Mouse (Mus musculus): ENCODE measurements around the gene Synj2. TPM values are rescaled to one million over a fixed set of nuclear protein-coding genes. Genes with fewer than 3 reads are reported as not detected.
"Not testable (repeated sequence)": the region's sequence is repeated elsewhere in the genome, so short reads cannot be mapped to it uniquely, and the experiment has no call there.

Synj2 gene
- polyA plus RNA-seq, 1 experiment, result 3.1 TPM

- no peak for TF ChIP-seq CTCF (IDR thresholded peaks at IDR 0.05; ENCODE audit: control insufficient read depth, insufficient read depth, low read length)
- 61% methylated on average over 7 of the region's 7 CpGs for WGBS
- Histone ChIP-seq H3K4me3 (replicated peaks; ENCODE audit: control insufficient read depth, low read depth, low read length) (no peak overlapping the region), H3K4me1 (ENCODE audit: control insufficient read depth, insufficient read depth, low read length) (no peaks in the 10 kb centered on the region; the same call in 1 of the 2 replicates), H3K27ac (ENCODE audit: control insufficient read depth, insufficient read depth, low read depth, low read length, poor library complexity) (no peak overlapping the region)
Observed at GRCm38 (mm10) chr17:6020636-6021035, 79.6 kb downstream of the Synj2 start.

- not testable (repeated sequence) for H3K4me1 ChIP-seq (ENCODE audit: control insufficient read depth, insufficient read depth, low read length); H3K4me3 ChIP-seq (replicated peaks; ENCODE audit: control insufficient read depth, low read depth, low read length); H3K27ac ChIP-seq (ENCODE audit: control insufficient read depth, insufficient read depth, low read depth, low read length, poor library complexity)
- 62% methylated on average over 5 of the region's 5 CpGs for WGBS
Observed at GRCm38 (mm10) chr17:6021374-6021789, 80.3 kb downstream of the Synj2 start.

- TF ChIP-seq POLR2A (IDR thresholded peaks at IDR 0.05; ENCODE audit: borderline replicate concordance, control insufficient read depth, low read depth, low read length) (no peak), CTCF (IDR thresholded peaks at IDR 0.05; ENCODE audit: control insufficient read depth, insufficient read depth, low read length) (no peak)
- 90% methylated on average over 7 of the region's 7 CpGs for WGBS
Observed at GRCm38 (mm10) chr17:6025831-6026230, 84.8 kb downstream of the Synj2 start.

GRCm38 (mm10) chr17:6035661-6036060 is 94.6 kb downstream of the Synj2 start:
- no peak overlapping the region for H3K4me3 ChIP-seq (replicated peaks; ENCODE audit: control insufficient read depth, low read depth, low read length)
- 81% methylated on average over 8 of the region's 8 CpGs for WGBS
- no peak for TF ChIP-seq CTCF (IDR thresholded peaks at IDR 0.05; ENCODE audit: control insufficient read depth, insufficient read depth, low read length)
- TF ChIP-seq POLR2A (IDR thresholded peaks at IDR 0.05; ENCODE audit: borderline replicate concordance, control insufficient read depth, low read depth, low read length), result no peak
- H3K27ac ChIP-seq (ENCODE audit: control insufficient read depth, insufficient read depth, low read depth, low read length, poor library complexity), result no peak overlapping the region
- no peaks in the 10 kb centered on the region for H3K4me1 ChIP-seq (ENCODE audit: control insufficient read depth, insufficient read depth, low read length)

More at GRCm38 (mm10) chr17:6025831-6026230, 84.8 kb downstream of the Synj2 start:
- Histone ChIP-seq H3K4me3 (replicated peaks; ENCODE audit: control insufficient read depth, low read depth, low read length) (no peak overlapping the region), H3K4me1 (ENCODE audit: control insufficient read depth, insufficient read depth, low read length) (no peaks in the 10 kb centered on the region), H3K27ac (ENCODE audit: control insufficient read depth, insufficient read depth, low read depth, low read length, poor library complexity) (no peak overlapping the region)

GRCm38 (mm10) chr17:6036458-6036857 is 95.4 kb downstream of the Synj2 start:
- Histone ChIP-seq H3K4me1 (ENCODE audit: control insufficient read depth, insufficient read depth, low read length) (no peaks in the 10 kb centered on the region), H3K27ac (ENCODE audit: control insufficient read depth, insufficient read depth, low read depth, low read length, poor library complexity) (no peak overlapping the region), H3K4me3 (replicated peaks; ENCODE audit: control insufficient read depth, low read depth, low read length) (no peak overlapping the region)
- WGBS, result 87% methylated on average over 8 of the region's 8 CpGs
- no peak for TF ChIP-seq POLR2A (IDR thresholded peaks at IDR 0.05; ENCODE audit: borderline replicate concordance, control insufficient read depth, low read depth, low read length)
- no peak for TF ChIP-seq CTCF (IDR thresholded peaks at IDR 0.05; ENCODE audit: control insufficient read depth, insufficient read depth, low read length)

GRCm38 (mm10) chr17:6036872-6037271 is 95.8 kb downstream of the Synj2 start:
- Histone ChIP-seq H3K27ac (ENCODE audit: control insufficient read depth, insufficient read depth, low read depth, low read length, poor library complexity) (no peak overlapping the region), H3K4me1 (ENCODE audit: control insufficient read depth, insufficient read depth, low read length) (no peaks in the 10 kb centered on the region), H3K4me3 (replicated peaks; ENCODE audit: control insufficient read depth, low read depth, low read length) (no peak overlapping the region)
- TF ChIP-seq POLR2A (IDR thresholded peaks at IDR 0.05; ENCODE audit: borderline replicate concordance, control insufficient read depth, low read depth, low read length) (no peak), CTCF (IDR thresholded peaks at IDR 0.05; ENCODE audit: control insufficient read depth, insufficient read depth, low read length) (no peak)
- WGBS, result 92% methylated on average over 11 of the region's 11 CpGs

- WGBS, result 88% methylated on average over 10 of the region's 10 CpGs
- no peaks in the 10 kb centered on the region for H3K4me1 ChIP-seq (ENCODE audit: control insufficient read depth, insufficient read depth, low read length)
- TF ChIP-seq CTCF (IDR thresholded peaks at IDR 0.05; ENCODE audit: control insufficient read depth, insufficient read depth, low read length), result no peak
- no peak for TF ChIP-seq POLR2A (IDR thresholded peaks at IDR 0.05; ENCODE audit: borderline replicate concordance, control insufficient read depth, low read depth, low read length)
- H3K4me3 ChIP-seq (replicated peaks; ENCODE audit: control insufficient read depth, low read depth, low read length), result no peak overlapping the region
- no peak overlapping the region for H3K27ac ChIP-seq (ENCODE audit: control insufficient read depth, insufficient read depth, low read depth, low read length, poor library complexity)
Observed at GRCm38 (mm10) chr17:6037507-6037906, 96.4 kb downstream of the Synj2 start.

GRCm38 (mm10) chr17:6052801-6053200 is 111.7 kb downstream of the Synj2 start:
- WGBS, result 85% methylated on average over 4 of the region's 4 CpGs
- TF ChIP-seq POLR2A (IDR thresholded peaks at IDR 0.05; ENCODE audit: borderline replicate concordance, control insufficient read depth, low read depth, low read length) (no peak), CTCF (IDR thresholded peaks at IDR 0.05; ENCODE audit: control insufficient read depth, insufficient read depth, low read length) (no peak)
- Histone ChIP-seq H3K4me3 (replicated peaks; ENCODE audit: control insufficient read depth, low read depth, low read length) (no peak overlapping the region), H3K4me1 (ENCODE audit: control insufficient read depth, insufficient read depth, low read length) (no peaks in the 10 kb centered on the region), H3K27ac (ENCODE audit: control insufficient read depth, insufficient read depth, low read depth, low read length, poor library complexity) (no peak overlapping the region)

- H3K4me3 ChIP-seq (replicated peaks; ENCODE audit: control insufficient read depth, low read depth, low read length), result no peak overlapping the region
- no peak overlapping the region for H3K27ac ChIP-seq (ENCODE audit: control insufficient read depth, insufficient read depth, low read depth, low read length, poor library complexity)
- peak; percentile 56 for TF ChIP-seq CTCF (IDR thresholded peaks at IDR 0.05; ENCODE audit: control insufficient read depth, insufficient read depth, low read length)
- no peak for TF ChIP-seq POLR2A (IDR thresholded peaks at IDR 0.05; ENCODE audit: borderline replicate concordance, control insufficient read depth, low read depth, low read length)
- WGBS, result 22% methylated on average over 5 of the region's 5 CpGs
- no peaks in the 10 kb centered on the region for H3K4me1 ChIP-seq (ENCODE audit: control insufficient read depth, insufficient read depth, low read length)
Observed at GRCm38 (mm10) chr17:6054934-6055355, 113.9 kb downstream of the Synj2 start.

All from bone marrow, adult 2 months (tissue).